Mouse (Mus musculus): Measurements from ENCODE around the gene Col26a1. TPM values are rescaled to one million over a fixed set of nuclear protein-coding genes. Genes with fewer than 3 reads are reported as not detected.

Col26a1 gene
- total and polyA plus RNA-seq, 3 experiments = 0.72 TPM; not detected in 2

- Histone ChIP-seq H3K9ac (ENCODE audit: insufficient read depth, low read depth) (no peak overlapping the region), H3K27me3 (replicated peaks) (peaks cover 62% of the 10 kb centered on the region), H3K4me3 (replicated peaks in 1 of 3; ENCODE audit: low read depth in 2 of 3, low read length in 2 of 3, poor library complexity in 1 of 3) (no peak overlapping the region), H3K4me2 (ENCODE audit: insufficient read depth, low read depth, poor library complexity, severe bottlenecking) (no peak overlapping the region), H3K4me1 (ENCODE audit: control insufficient read depth in 1 of 2, insufficient read depth in 2 of 2) (no peaks in the 10 kb centered on the region), H3K27ac (ENCODE audit: insufficient read depth, low read depth) (no peak overlapping the region), H3K79me2 (replicated peaks; ENCODE audit: control insufficient read depth, extremely low read depth, insufficient read depth, poor library complexity, severe bottlenecking) (no peaks in the 10 kb centered on the region), H3K9me3 (replicated peaks; ENCODE audit: low read length) (peaks cover 10% of the 10 kb centered on the region), H3K36me3 (replicated peaks in 1 of 2; ENCODE audit: control insufficient read depth in 1 of 2, insufficient read depth in 1 of 2, low read length in 1 of 2) (no peaks in the 10 kb centered on the region)
- dilution Hi-C loops (cut with MboI; ENCODE audit: extremely low pct_ligation_motif_present, extremely low pct_unique_long_range_greater_than_20kb, low sequenced_read_pairs) = no loop called here
- in situ Hi-C loops (cut with MboI; ENCODE audit: low pct_ligation_motif_present, low pct_unique_long_range_greater_than_20kb, low sequenced_read_pairs) = no loop called here
- TF ChIP-seq ZMIZ1 (IDR thresholded peaks at IDR 0.05; ENCODE audit: low read depth, low read length) = no peak
- TF ChIP-seq SMC3 (IDR thresholded peaks at IDR 0.05; ENCODE audit: low read depth, low read length) = no peak
- TF ChIP-seq GABPA (IDR thresholded peaks at IDR 0.05; ENCODE audit: insufficient replicate concordance, low read depth, low read length) = no peak
- TF ChIP-seq UBTF (IDR thresholded peaks at IDR 0.05; ENCODE audit: low read depth, low read length) = no peak
- no peak for TF ChIP-seq IRF4 (IDR thresholded peaks at IDR 0.05; ENCODE audit: low read depth, low read length)
- TF ChIP-seq ZC3H11A (IDR thresholded peaks at IDR 0.05; ENCODE audit: low read depth, low read length) = no peak
- TF ChIP-seq MXI1 (IDR thresholded peaks at IDR 0.05; ENCODE audit: low read depth, low read length) = no peak
- no peak for TF ChIP-seq ETS1 (conservative IDR thresholded peaks at IDR 0.05; ENCODE audit: low read depth, low read length)
- TF ChIP-seq MAFK (IDR thresholded peaks at IDR 0.05; ENCODE audit: insufficient replicate concordance, low read length) = no peak
- no peak for TF ChIP-seq KAT2A (IDR thresholded peaks at IDR 0.05; ENCODE audit: insufficient replicate concordance, low read length)
- TF ChIP-seq MAZ (IDR thresholded peaks at IDR 0.05; ENCODE audit: low read depth, low read length) = no peak
- TF ChIP-seq RCOR1 (conservative IDR thresholded peaks at IDR 0.05; ENCODE audit: low read depth, low read length) = no peak
- TF ChIP-seq MYC (IDR thresholded peaks at IDR 0.05; ENCODE audit: low read depth, low read length) = no peak
- TF ChIP-seq RAD21 (IDR thresholded peaks at IDR 0.05; ENCODE audit: low read depth, low read length) = no peak
- no peak for TF ChIP-seq ZKSCAN1 (IDR thresholded peaks at IDR 0.05; ENCODE audit: borderline replicate concordance, low read depth, low read length)
- TF ChIP-seq CTCF (conservative IDR thresholded peaks at IDR 0.05 in 1 of 2, IDR thresholded peaks at IDR 0.05 in 1 of 2; ENCODE audit: low read depth in 2 of 2, low read length in 2 of 2) = no peak
- TF ChIP-seq HCFC1 (IDR thresholded peaks at IDR 0.05; ENCODE audit: low read depth, low read length) = no peak
- no peak for DNase-seq (ENCODE audit: extremely low read depth)
Measured at GRCm38 (mm10) chr5:136782600-136782999, 100.4 kb downstream of the Col26a1 start.

GRCm38 (mm10) chr5:136780465-136780864 is 102.5 kb downstream of the Col26a1 start:
- no peak overlapping the region for H3K4me3 ChIP-seq (replicated peaks in 1 of 3; ENCODE audit: low read depth in 2 of 3, low read length in 2 of 3, poor library complexity in 1 of 3)
- TF ChIP-seq E2F4 (IDR thresholded peaks at IDR 0.05; ENCODE audit: insufficient replicate concordance, low read depth, low read length) (no peak), KAT2A (IDR thresholded peaks at IDR 0.05; ENCODE audit: insufficient replicate concordance, low read length) (no peak), ZKSCAN1 (IDR thresholded peaks at IDR 0.05; ENCODE audit: borderline replicate concordance, low read depth, low read length) (no peak), RAD21 (IDR thresholded peaks at IDR 0.05; ENCODE audit: low read depth, low read length) (peak; percentile 10), UBTF (IDR thresholded peaks at IDR 0.05; ENCODE audit: low read depth, low read length) (no peak), JUND (conservative IDR thresholded peaks at IDR 0.05; ENCODE audit: low read depth, low read length) (no peak), CTCF (conservative IDR thresholded peaks at IDR 0.05 in 1 of 2, IDR thresholded peaks at IDR 0.05 in 1 of 2; ENCODE audit: low read depth in 2 of 2, low read length in 2 of 2) (peak; percentile 67 to 98), MAX (IDR thresholded peaks at IDR 0.05; ENCODE audit: low read length) (no peak), SMC3 (IDR thresholded peaks at IDR 0.05; ENCODE audit: low read depth, low read length) (peak; percentile 29; the same call in 1 of the 2 replicates), IRF4 (IDR thresholded peaks at IDR 0.05; ENCODE audit: low read depth, low read length) (no peak), MAFK (IDR thresholded peaks at IDR 0.05; ENCODE audit: insufficient replicate concordance, low read length) (no peak), SIN3A (IDR thresholded peaks at IDR 0.05; ENCODE audit: low read length) (no peak), GABPA (IDR thresholded peaks at IDR 0.05; ENCODE audit: insufficient replicate concordance, low read depth, low read length) (no peak)
- H3K36me3 ChIP-seq (replicated peaks in 1 of 2; ENCODE audit: control insufficient read depth in 1 of 2, insufficient read depth in 1 of 2, low read length in 1 of 2) = no peaks in the 10 kb centered on the region
- H3K4me2 ChIP-seq (ENCODE audit: insufficient read depth, low read depth, poor library complexity, severe bottlenecking) = no peak overlapping the region
- in situ Hi-C loops (cut with MboI; ENCODE audit: low pct_ligation_motif_present, low pct_unique_long_range_greater_than_20kb, low sequenced_read_pairs) = no loop called here
- H3K27ac ChIP-seq (ENCODE audit: insufficient read depth, low read depth) = no peak overlapping the region
- H3K9ac ChIP-seq (ENCODE audit: insufficient read depth, low read depth) = no peak overlapping the region
- dilution Hi-C loops (cut with MboI; ENCODE audit: extremely low pct_ligation_motif_present, extremely low pct_unique_long_range_greater_than_20kb, low sequenced_read_pairs) = no loop called here
- peaks cover 22% of the 10 kb centered on the region for H3K9me3 ChIP-seq (replicated peaks; ENCODE audit: low read length)
- peaks cover 67% of the 10 kb centered on the region for H3K27me3 ChIP-seq (replicated peaks)
- peak; percentile 40 for DNase-seq (ENCODE audit: extremely low read depth)
- H3K4me1 ChIP-seq (ENCODE audit: control insufficient read depth in 1 of 2, insufficient read depth in 2 of 2) = no peaks in the 10 kb centered on the region
- H3K79me2 ChIP-seq (replicated peaks; ENCODE audit: control insufficient read depth, extremely low read depth, insufficient read depth, poor library complexity, severe bottlenecking) = no peaks in the 10 kb centered on the region
